Mouse (Mus musculus) adipocyte (in vitro differentiated cells): ENCODE data around the gene Nfkbiz.
"Not testable (repeated sequence)": the region's sequence is repeated elsewhere in the genome, so short reads cannot be mapped to it uniquely, and the experiment has no call there.

ENCODE experiments used
- DNase-seq: peaks from one replicate; pipeline ENCODE4 v3.0.0-alpha.2; 2016; ENCODE audit warnings: low spot score

Gene Nfkbiz

GRCm38 (mm10) chr16:55838510-55839474 is at the start of gene Nfkbiz:
Gene Nfkbiz (minus strand): TSS chr16:55838899.
- peak; percentile 91 for DNase-seq

- no peak for DNase-seq
Observed at GRCm38 (mm10) chr16:55887814-55888583, 49.3 kb upstream of the Nfkbiz start.

GRCm38 (mm10) chr16:55884246-55884645 is 45.5 kb upstream of the Nfkbiz start:
- DNase-seq, result no peak

- no peak for DNase-seq
Observed at GRCm38 (mm10) chr16:55876025-55876424, 37.3 kb upstream of the Nfkbiz start.

GRCm38 (mm10) chr16:55863832-55864231 is 25.1 kb upstream of the Nfkbiz start:
- DNase-seq, result no peak

- DNase-seq, result peak; percentile 92
Observed at GRCm38 (mm10) chr16:55863149-55863815, 24.6 kb upstream of the Nfkbiz start.

- no peak for DNase-seq
Observed at GRCm38 (mm10) chr16:55861104-55861503, 22.4 kb upstream of the Nfkbiz start.

GRCm38 (mm10) chr16:55859421-55859820 is 20.7 kb upstream of the Nfkbiz start:
- DNase-seq, result not testable (repeated sequence)

GRCm38 (mm10) chr16:55858465-55858864 is 19.8 kb upstream of the Nfkbiz start:
- DNase-seq, result peak; percentile 69

GRCm38 (mm10) chr16:55852943-55853727 is 14.4 kb upstream of the Nfkbiz start:
- DNase-seq, result peak; percentile 95

GRCm38 (mm10) chr16:55852515-55852914 is 13.8 kb upstream of the Nfkbiz start:
- no peak for DNase-seq

GRCm38 (mm10) chr16:55850485-55850884 is 11.8 kb upstream of the Nfkbiz start:
- DNase-seq, result no peak

GRCm38 (mm10) chr16:55847679-55848078 is 9.0 kb upstream of the Nfkbiz start:
- no peak for DNase-seq

- no peak for DNase-seq
Observed at GRCm38 (mm10) chr16:55844847-55845246, 6.1 kb upstream of the Nfkbiz start.

- DNase-seq, result no peak
Observed at GRCm38 (mm10) chr16:55843919-55844318, 5.2 kb upstream of the Nfkbiz start.

GRCm38 (mm10) chr16:55843134-55843533 is 4.4 kb upstream of the Nfkbiz start:
- DNase-seq, result no peak

GRCm38 (mm10) chr16:55841506-55841905 is 2.8 kb upstream of the Nfkbiz start:
- no peak for DNase-seq

- DNase-seq, result no peak
Observed at GRCm38 (mm10) chr16:55838129-55838509, 580 bp downstream of the Nfkbiz start.

- DNase-seq, result not testable (repeated sequence)
Observed at GRCm38 (mm10) chr16:55837653-55838052, 1.0 kb downstream of the Nfkbiz start.

- DNase-seq, result no peak
Observed at GRCm38 (mm10) chr16:55837168-55837567, 1.5 kb downstream of the Nfkbiz start.

GRCm38 (mm10) chr16:55835798-55836197 is 2.9 kb downstream of the Nfkbiz start:
- no peak for DNase-seq
